Mouse (Mus musculus) liver, postnatal 0 days (tissue): ENCODE measurements around the gene Hykk. TPM values are rescaled to one million over a fixed set of nuclear protein-coding genes. Genes with fewer than 3 reads are reported as not detected.

ENCODE experiments used
- ATAC-seq: fragments of 200-750 bp; cut with Nextera tagmentation; 2 replicates; pipeline ENCODE4 v1.8.0; 2017; ENCODE audit warnings: mild to moderate bottlenecking, moderate library complexity
- DNase-seq: peaks from one replicate; pipeline ENCODE4 v3.0.0-alpha.2; 2016
- H3K27ac ChIP-seq: fragments of 300-500 bp; sonication (generic); 2 replicates; pipeline ENCODE4 v1.5.1; 2014; ENCODE audit warnings: antibody characterized with exemption, moderate library complexity, mild to moderate bottlenecking, low read depth
- H3K27me3 ChIP-seq: fragments of 300-500 bp; sonication (generic); 2 replicates; pipeline ENCODE4 v1.6.1; 2014; ENCODE audit warnings: low read length, control low read depth, mixed read lengths; ENCODE audit not compliant: insufficient read depth
- H3K36me3 ChIP-seq: fragments of 300-500 bp; sonication (generic); replicated peaks from 2 replicates; pipeline ENCODE4 v1.6.1; 2014; ENCODE audit warnings: mild to moderate bottlenecking, control low read depth, low read length, moderate library complexity, mixed read lengths; ENCODE audit not compliant: insufficient read depth
- H3K4me1 ChIP-seq: fragments of 300-500 bp; sonication (generic); 2 replicates; pipeline ENCODE4 v1.6.1; 2014; ENCODE audit warnings: antibody characterized with exemption, mild to moderate bottlenecking, control low read depth; ENCODE audit not compliant: insufficient read depth
- H3K4me2 ChIP-seq: fragments of 300-500 bp; sonication (generic); 2 replicates; pipeline ENCODE4 v1.6.1; 2014; ENCODE audit warnings: low read depth, mild to moderate bottlenecking, low read length, moderate library complexity, mixed read lengths
- H3K4me3 ChIP-seq: fragments of 300-500 bp; sonication (generic); 2 replicates; pipeline ENCODE4 v1.5.1; 2014; ENCODE audit warnings: low read depth, low read length
- H3K9ac ChIP-seq: fragments of 300-500 bp; sonication (generic); replicated peaks from 2 replicates; pipeline ENCODE4 v1.6.1; 2014; ENCODE audit warnings: mild to moderate bottlenecking, moderate library complexity
- H3K9me3 ChIP-seq: fragments of 300-500 bp; sonication (generic); 2 replicates; pipeline ENCODE4 v1.6.1; 2016; ENCODE audit warnings: mild to moderate bottlenecking, control low read depth, low read length, mixed read lengths
- CTCF ChIP-seq: sonication (generic); IDR thresholded peaks from 2 replicates; pipeline ENCODE4 v1.5.1; 2016; ENCODE audit warnings: antibody characterized with exemption, low read depth
- EP300 ChIP-seq: IDR thresholded peaks from 2 replicates; pipeline ENCODE4 v1.6.1; 2016; ENCODE audit warnings: antibody characterized with exemption, low read depth, mild to moderate bottlenecking
- WGBS: fragments of 180-500 bp; shearing (Covaris S2); extraction: QIAGEN DNeasy Blood & Tissue Kit; methylation state at CpG from one replicate; pipeline ENCODE4 v1.1.7; 2014; ENCODE audit not compliant: insufficient replicate concordance; 5-methylcytosine and 5-hydroxymethylcytosine counted together
- polyA plus RNA-seq: library from polyadenylated mRNA; unstranded; fragments of >200 nt; fragmentation: Nextera tagmentation; extraction: Ambion mirVana; gene quantifications from 2 replicates; pipeline ENCODE4 v1.2.1, GENCODE M21; 2015

Gene Hykk
- polyA plus RNA-seq, 1 experiment from 2014 or later: 13.7 TPM

- Histone ChIP-seq H3K4me1 (no peaks in the 10 kb centered on the region), H3K9me3 (no peaks in the 10 kb centered on the region), H3K27me3 (no peaks in the 10 kb centered on the region), H3K9ac (no peak overlapping the region), H3K36me3 (no peaks in the 10 kb centered on the region), H3K4me2 (no peak overlapping the region), H3K27ac (no peak overlapping the region), H3K4me3 (no peak overlapping the region)
- WGBS: 63% methylated on average over 3 of the region's 3 CpGs
- ATAC-seq: no peak
- no peak for DNase-seq
- TF ChIP-seq EP300: no peak
- TF ChIP-seq CTCF: no peak
These were observed 73.3 kb downstream of the Hykk start for GRCm38 (mm10) chr9:54990362-54990761.

GRCm38 (mm10) chr9:54994381-54994780 lies 77.3 kb downstream of the Hykk start:
- Histone ChIP-seq H3K9me3 (no peaks in the 10 kb centered on the region), H3K27me3 (no peaks in the 10 kb centered on the region), H3K36me3 (no peaks in the 10 kb centered on the region), H3K4me3 (no peak overlapping the region), H3K9ac (no peak overlapping the region), H3K4me1 (no peaks in the 10 kb centered on the region), H3K4me2 (no peak overlapping the region), H3K27ac (no peak overlapping the region)
- DNase-seq: no peak
- ATAC-seq: no peak
- 60% methylated on average over 3 of the region's 3 CpGs for WGBS
- TF ChIP-seq CTCF (no peak), EP300 (no peak)

GRCm38 (mm10) chr9:54995645-54996044 lies 78.6 kb downstream of the Hykk start:
- TF ChIP-seq EP300: peak; percentile 87
- TF ChIP-seq CTCF: no peak
- DNase-seq: no peak
- WGBS: 43% methylated on average over 3 of the region's 3 CpGs
- H3K27ac ChIP-seq: no peak overlapping the region
- no peak overlapping the region for H3K9ac ChIP-seq
- no peak overlapping the region for H3K4me2 ChIP-seq
- peak; percentile 35 for ATAC-seq
- no peak overlapping the region for H3K4me3 ChIP-seq
- no peaks in the 10 kb centered on the region for H3K36me3 ChIP-seq
- no peaks in the 10 kb centered on the region for H3K27me3 ChIP-seq
- no peaks in the 10 kb centered on the region for H3K9me3 ChIP-seq
- H3K4me1 ChIP-seq: no peaks in the 10 kb centered on the region

Other genes starting within 250 kb of the Hykk start
- gene Dnaja4, start 218.4 kb upstream of the Hykk start, polyA plus RNA-seq: 6.0 and 6.8 TPM in 2 replicates
- 72.1 and 75.4 TPM in 2 replicates for gene Wdr61, start 182.8 kb upstream of the Hykk start, polyA plus RNA-seq
- not detected in 2 replicates for gene Crabp1, start 152.5 kb upstream of the Hykk start, polyA plus RNA-seq
- 6.5 and 7.5 TPM in 2 replicates for gene Ireb2, start 53.5 kb upstream of the Hykk start, polyA plus RNA-seq
- gene Psma4, start 33.5 kb downstream of the Hykk start, polyA plus RNA-seq: 113 and 118 TPM in 2 replicates
- 0.39 and 0.44 TPM in 2 replicates for gene AY074887, start 33.7 kb downstream of the Hykk start, polyA plus RNA-seq
- not detected in 2 replicates for gene Chrna5, start 63.6 kb downstream of the Hykk start, polyA plus RNA-seq
- gene Chrna3, start 109.3 kb downstream of the Hykk start, polyA plus RNA-seq: not detected in 2 replicates
- not detected in 2 replicates for gene Chrnb4, start 131.5 kb downstream of the Hykk start, polyA plus RNA-seq
- gene Ube2q2, start 231.6 kb downstream of the Hykk start, polyA plus RNA-seq: 7.7 and 8.3 TPM in 2 replicates